Mouse (Mus musculus) lung, postnatal 0 days (tissue): ENCODE results near the gene Nudcd2.

Experiments
- CTCF ChIP-seq: IDR thresholded peaks from 2 replicates; pipeline ENCODE4 v1.5.1; 2016; ENCODE audit warnings: antibody characterized with exemption, mild to moderate bottlenecking
- EP300 ChIP-seq: IDR thresholded peaks from 2 replicates; pipeline ENCODE4 v1.6.1; 2016; ENCODE audit warnings: antibody characterized with exemption, mild to moderate bottlenecking, control low read depth

DNA sequence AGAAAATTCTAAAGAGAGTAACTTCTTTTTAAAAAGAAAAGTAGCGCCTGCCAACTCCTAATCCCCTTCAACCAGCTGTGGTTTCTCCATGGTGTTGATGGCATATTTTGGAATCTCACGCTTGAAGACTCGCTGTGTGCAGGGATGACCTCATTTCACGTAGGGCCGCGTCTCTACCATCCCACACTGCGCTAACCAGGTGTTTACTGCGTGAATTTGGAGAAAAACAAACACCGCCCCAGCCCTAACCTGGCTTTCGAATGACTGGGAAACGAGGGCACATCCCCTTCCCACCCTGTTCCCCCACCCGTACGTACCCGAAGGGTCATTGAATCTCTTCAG is 499 bp upstream of the Nudcd2 start:
- TF ChIP-seq CTCF (no peak), EP300 (no peak)
